Mouse (Mus musculus) forebrain, embryonic 11.5 days (tissue): ENCODE data around the gene St5. TPM values are rescaled to one million over a fixed set of nuclear protein-coding genes. Genes with fewer than 3 reads are reported as not detected.

Experiments
- ATAC-seq: fragments of 200-750 bp; cut with Nextera tagmentation; replicated peaks from 2 replicates; pipeline ENCODE4 v1.8.0; 2017; ENCODE audit warnings: moderate TSS enrichment; ENCODE audit not compliant: low FRiP score
- DNase-seq: peaks from one replicate; pipeline ENCODE4 v3.0.0-alpha.2; 2017; ENCODE audit warnings: low spot score
- H3K27ac ChIP-seq: fragments of 300-500 bp; sonication (generic); 2 replicates; pipeline ENCODE4 v1.5.1; 2014; ENCODE audit warnings: low read depth, low read length
- H3K27me3 ChIP-seq: fragments of 300-500 bp; sonication (generic); 2 replicates; pipeline ENCODE4 v1.6.1; 2014; ENCODE audit warnings: mild to moderate bottlenecking, low read length, mixed read lengths; ENCODE audit not compliant: control insufficient read depth, insufficient read depth
- H3K36me3 ChIP-seq: fragments of 300-500 bp; sonication (generic); 2 replicates; pipeline ENCODE4 v1.6.1; 2014; ENCODE audit warnings: mild to moderate bottlenecking, low read length, moderate library complexity, mixed read lengths; ENCODE audit not compliant: control insufficient read depth, insufficient read depth
- H3K4me1 ChIP-seq: fragments of 300-500 bp; sonication (generic); replicated peaks from 2 replicates; pipeline ENCODE4 v1.6.1; 2014; ENCODE audit warnings: low read length, mixed read lengths; ENCODE audit not compliant: control insufficient read depth, insufficient read depth
- H3K4me2 ChIP-seq: fragments of 300-500 bp; sonication (generic); 2 replicates; pipeline ENCODE4 v1.6.1; 2014; ENCODE audit warnings: low read depth, mild to moderate bottlenecking, low read length, moderate library complexity, mixed read lengths; ENCODE audit not compliant: severe bottlenecking
- H3K4me3 ChIP-seq: fragments of 300-500 bp; sonication (generic); 2 replicates; pipeline ENCODE4 v1.5.1; 2014; ENCODE audit warnings: low read depth, low read length
- H3K9ac ChIP-seq: fragments of 300-500 bp; sonication (generic); 2 replicates; pipeline ENCODE4 v1.6.1; 2014; ENCODE audit warnings: low read length
- H3K9me3 ChIP-seq: fragments of 300-500 bp; sonication (generic); 2 replicates; pipeline ENCODE4 v1.6.1; 2016; ENCODE audit warnings: low read length, mixed read lengths; ENCODE audit not compliant: control insufficient read depth
- WGBS: fragments of 180-500 bp; shearing (Covaris S2); extraction: QIAGEN DNeasy Blood & Tissue Kit; methylation state at CpG from one replicate; pipeline ENCODE4 v1.1.7; 2014; 5-methylcytosine and 5-hydroxymethylcytosine counted together
- polyA plus RNA-seq: library from polyadenylated mRNA; unstranded; fragments of >200 nt; fragmentation: Nextera tagmentation; extraction: Ambion mirVana; gene quantifications from 2 replicates; pipeline ENCODE4 v1.2.1, GENCODE M21; 2014

St5 gene
- polyA plus RNA-seq, 1 experiment from 2014 or later = 32.8 TPM

DNA sequence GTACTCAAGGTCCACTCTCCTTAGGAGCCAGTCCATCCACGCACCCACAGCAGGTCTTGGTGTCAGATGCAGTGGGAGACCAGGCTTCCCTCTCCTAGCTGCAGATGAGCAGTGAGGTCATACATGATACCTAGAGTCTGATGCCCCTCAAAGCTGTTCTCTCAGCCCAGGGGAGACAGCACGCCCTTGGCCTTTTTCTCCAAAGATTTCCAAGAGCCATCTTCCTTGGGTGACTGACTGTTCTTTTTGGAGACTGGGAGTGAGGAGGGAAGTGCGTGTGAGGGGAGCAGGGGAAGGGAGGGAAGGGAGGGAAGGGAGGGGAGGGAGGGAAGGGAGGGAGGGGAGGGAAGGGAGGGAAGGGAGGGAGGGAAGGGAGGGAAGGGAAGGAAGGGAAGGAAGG lies 90.4 kb downstream of the St5 start:
- no peak overlapping the region for H3K4me3 ChIP-seq
- H3K27me3 ChIP-seq = no peaks in the 10 kb centered on the region
- WGBS = 77% methylated on average over 2 of the region's 3 CpGs
- no peaks in the 10 kb centered on the region for H3K36me3 ChIP-seq
- DNase-seq = no peak
- ATAC-seq = no peak
- no peak overlapping the region for H3K4me2 ChIP-seq
- no peak overlapping the region for H3K9ac ChIP-seq
- peaks cover 27% of the 10 kb centered on the region for H3K4me1 ChIP-seq
- no peak overlapping the region for H3K27ac ChIP-seq
- H3K9me3 ChIP-seq = no peaks in the 10 kb centered on the region

DNA sequence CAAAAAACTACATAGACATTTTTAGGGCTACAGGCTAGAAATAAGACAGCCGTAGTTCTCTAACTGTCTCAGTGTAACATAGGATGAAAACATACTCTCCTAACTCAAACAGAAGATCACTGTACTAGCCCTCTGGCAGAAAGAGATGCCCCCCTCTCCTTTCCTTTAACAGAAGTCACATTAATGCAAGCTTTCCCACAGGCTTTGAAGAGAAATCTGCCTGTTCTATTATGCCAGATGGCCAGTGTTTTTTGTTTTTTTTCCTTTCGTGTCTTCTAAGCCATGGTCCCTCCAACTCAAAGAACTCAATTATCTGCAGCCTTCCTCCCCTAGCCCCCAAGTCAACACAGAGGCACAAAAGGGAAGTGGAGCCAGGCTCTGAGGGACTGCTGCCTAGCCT lies 90.9 kb downstream of the St5 start:
- Histone ChIP-seq H3K4me2 (no peak overlapping the region), H3K4me3 (no peak overlapping the region), H3K9ac (no peak overlapping the region), H3K4me1 (peaks cover 27% of the 10 kb centered on the region), H3K27ac (no peak overlapping the region), H3K27me3 (no peaks in the 10 kb centered on the region), H3K36me3 (no peaks in the 10 kb centered on the region), H3K9me3 (no peaks in the 10 kb centered on the region)
- 44% methylated on average over 2 of the region's 2 CpGs for WGBS
- DNase-seq (no peak), ATAC-seq (no peak)

DNA sequence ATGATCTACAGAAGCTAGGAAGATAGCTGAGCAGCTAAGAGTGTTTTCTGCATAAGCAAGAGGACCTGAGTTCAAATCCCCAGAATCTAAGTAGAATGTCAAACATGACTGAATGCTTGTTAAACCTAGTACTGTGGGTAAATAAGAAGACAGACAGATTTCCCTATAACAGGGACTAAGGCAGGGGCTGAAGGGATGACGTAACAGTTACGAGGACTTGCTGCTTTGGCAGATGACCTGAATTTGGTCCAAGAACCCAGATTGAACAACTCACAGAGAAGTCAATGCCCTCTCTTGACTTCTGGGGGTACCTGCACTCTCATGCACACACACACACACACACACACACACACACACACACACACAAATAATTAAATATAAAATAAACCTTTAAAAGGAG lies 93.1 kb downstream of the St5 start:
- no peak overlapping the region for H3K9ac ChIP-seq
- H3K4me1 ChIP-seq = peaks cover 11% of the 10 kb centered on the region
- no peak overlapping the region for H3K27ac ChIP-seq
- H3K9me3 ChIP-seq = no peaks in the 10 kb centered on the region
- DNase-seq (no peak), ATAC-seq (no peak)
- no peak overlapping the region for H3K4me2 ChIP-seq
- no peaks in the 10 kb centered on the region for H3K27me3 ChIP-seq
- WGBS = 90% methylated on average over 2 of the region's 2 CpGs
- no peaks in the 10 kb centered on the region for H3K36me3 ChIP-seq
- no peak overlapping the region for H3K4me3 ChIP-seq

DNA sequence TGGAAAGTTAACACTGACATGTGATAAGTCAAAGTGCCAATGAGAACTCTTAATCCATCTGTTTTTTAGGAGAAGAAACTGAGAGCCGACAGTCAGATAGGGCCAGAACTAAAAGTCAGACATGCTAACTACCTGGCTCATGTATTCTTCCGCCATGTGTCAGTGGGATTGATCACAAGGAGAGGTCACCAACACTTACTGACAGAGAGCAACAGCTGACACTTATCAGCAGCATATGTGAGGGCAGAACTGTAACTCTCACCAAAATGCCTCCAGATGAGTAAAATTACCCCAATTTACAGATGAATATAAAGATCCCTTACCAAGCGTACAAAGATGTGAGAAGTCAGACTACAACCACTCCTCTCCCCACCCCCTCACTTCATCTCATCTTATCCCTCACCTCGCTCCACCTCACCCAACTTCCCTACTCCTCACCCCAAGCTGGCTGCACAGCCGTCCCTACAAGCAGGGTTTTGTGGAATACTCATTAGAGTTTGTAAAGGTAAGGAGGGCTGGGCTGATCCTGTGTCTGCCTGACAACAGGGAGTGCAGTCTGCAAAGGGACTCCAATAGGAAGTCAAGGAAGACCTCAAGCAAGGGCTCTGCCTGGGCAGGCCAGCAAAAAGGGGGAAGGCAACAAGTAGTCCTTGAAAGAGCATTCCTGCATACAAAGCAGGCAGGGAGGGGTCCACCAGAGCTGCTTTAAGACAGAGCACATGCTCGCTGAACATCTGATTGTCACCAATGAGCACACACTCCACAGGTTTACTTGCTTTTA lies 93.7 kb downstream of the St5 start:
- Histone ChIP-seq H3K4me3 (no peak overlapping the region), H3K9me3 (no peaks in the 10 kb centered on the region), H3K9ac (no peak overlapping the region), H3K4me1 (peaks cover 6% of the 10 kb centered on the region; the same call in 1 of the 2 replicates), H3K27me3 (no peaks in the 10 kb centered on the region), H3K36me3 (no peaks in the 10 kb centered on the region), H3K27ac (no peak overlapping the region), H3K4me2 (no peak overlapping the region)
- ATAC-seq (no peak), DNase-seq (no peak)
- WGBS = 50% methylated on average over 6 of the region's 6 CpGs

DNA sequence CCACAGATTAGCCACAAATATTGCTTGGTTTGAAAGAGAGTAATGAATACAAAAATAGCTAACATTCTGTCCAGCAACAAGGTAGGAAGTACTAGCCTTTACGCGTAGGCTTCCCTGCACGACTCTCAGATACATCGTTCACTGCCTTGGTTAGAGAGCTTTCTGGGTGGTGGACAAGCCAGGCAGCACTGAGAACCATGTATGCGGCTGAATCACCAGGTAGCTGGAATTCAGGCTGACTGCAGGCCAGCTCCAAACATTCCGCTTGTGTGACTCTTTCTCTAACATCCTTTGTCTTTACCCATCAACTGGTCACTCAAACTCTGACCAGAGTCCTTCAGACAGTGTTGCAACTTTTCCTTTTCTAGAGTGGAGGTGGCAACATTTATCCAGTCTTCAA lies 94.6 kb downstream of the St5 start:
- no peak overlapping the region for H3K4me2 ChIP-seq
- H3K9me3 ChIP-seq = no peaks in the 10 kb centered on the region
- H3K27me3 ChIP-seq = no peaks in the 10 kb centered on the region
- DNase-seq (no peak), ATAC-seq (no peak)
- 88% methylated on average over 6 of the region's 6 CpGs for WGBS
- H3K4me3 ChIP-seq = no peak overlapping the region
- no peak overlapping the region for H3K9ac ChIP-seq
- H3K36me3 ChIP-seq = no peaks in the 10 kb centered on the region
- peaks cover 4% of the 10 kb centered on the region; the same call in 1 of the 2 replicates for H3K4me1 ChIP-seq
- no peak overlapping the region for H3K27ac ChIP-seq

DNA sequence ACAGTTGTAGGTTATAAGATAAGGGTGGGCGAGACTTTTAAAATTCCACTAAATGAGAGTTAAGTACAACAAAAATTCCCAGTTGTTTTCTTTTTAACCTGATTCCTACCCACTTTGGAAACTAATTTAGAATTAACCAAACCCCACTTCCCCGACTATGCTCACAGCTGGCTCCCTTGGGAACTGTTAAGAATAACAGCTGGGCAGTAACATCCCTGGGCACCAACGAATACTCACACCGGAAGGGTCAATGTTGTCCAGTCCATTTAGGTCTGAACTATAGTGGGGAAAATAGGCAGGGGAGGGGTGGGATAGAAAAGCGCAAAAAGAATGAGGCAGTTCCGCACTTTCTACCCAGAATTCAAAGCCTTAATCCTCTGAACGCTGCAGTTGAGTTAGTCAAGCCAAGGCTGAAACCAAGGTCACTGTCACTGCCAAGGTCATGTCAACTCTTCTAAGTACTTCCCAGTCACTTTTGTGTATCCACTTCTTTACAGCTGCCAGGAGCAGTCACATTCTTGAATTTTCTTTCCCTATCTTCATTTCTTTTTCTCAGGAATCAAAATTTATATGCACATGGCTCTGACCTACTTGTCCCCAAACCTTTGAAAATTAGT lies 96.3 kb downstream of the St5 start:
- no peaks in the 10 kb centered on the region for H3K36me3 ChIP-seq
- H3K4me1 ChIP-seq = no peaks in the 10 kb centered on the region
- no peak overlapping the region for H3K9ac ChIP-seq
- H3K4me2 ChIP-seq = no peak overlapping the region
- no peak overlapping the region for H3K27ac ChIP-seq
- no peak for DNase-seq
- WGBS = 83% methylated on average over 7 of the region's 7 CpGs
- no peak overlapping the region for H3K4me3 ChIP-seq
- ATAC-seq = no peak
- no peaks in the 10 kb centered on the region for H3K9me3 ChIP-seq
- no peaks in the 10 kb centered on the region for H3K27me3 ChIP-seq

DNA sequence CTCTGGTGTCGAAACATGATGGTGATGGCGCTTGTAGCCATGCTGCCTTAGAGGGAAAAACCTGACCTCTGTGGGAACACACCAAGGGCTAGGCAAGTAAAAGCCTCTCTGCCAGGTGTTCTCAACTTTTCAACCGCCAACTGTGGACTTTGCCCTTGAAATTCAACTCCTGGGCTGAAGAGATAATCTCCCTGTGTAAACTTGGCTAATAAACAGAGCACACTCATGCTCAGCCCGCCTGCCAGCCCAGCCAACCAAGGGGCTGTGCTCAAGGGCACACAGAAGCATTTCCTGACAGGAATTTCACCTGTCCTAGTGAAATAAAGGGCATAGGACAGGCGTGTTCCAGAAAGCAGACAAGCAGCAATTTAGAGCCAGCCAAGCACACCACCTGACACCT lies 100.8 kb downstream of the St5 start:
- H3K4me1 ChIP-seq = no peaks in the 10 kb centered on the region
- no peak overlapping the region for H3K4me3 ChIP-seq
- H3K9ac ChIP-seq = no peak overlapping the region
- ATAC-seq (no peak), DNase-seq (no peak)
- 81% methylated on average over 5 of the region's 5 CpGs for WGBS
- H3K9me3 ChIP-seq = no peaks in the 10 kb centered on the region
- no peaks in the 10 kb centered on the region for H3K27me3 ChIP-seq
- H3K36me3 ChIP-seq = no peaks in the 10 kb centered on the region
- H3K4me2 ChIP-seq = no peak overlapping the region
- H3K27ac ChIP-seq = no peak overlapping the region

DNA sequence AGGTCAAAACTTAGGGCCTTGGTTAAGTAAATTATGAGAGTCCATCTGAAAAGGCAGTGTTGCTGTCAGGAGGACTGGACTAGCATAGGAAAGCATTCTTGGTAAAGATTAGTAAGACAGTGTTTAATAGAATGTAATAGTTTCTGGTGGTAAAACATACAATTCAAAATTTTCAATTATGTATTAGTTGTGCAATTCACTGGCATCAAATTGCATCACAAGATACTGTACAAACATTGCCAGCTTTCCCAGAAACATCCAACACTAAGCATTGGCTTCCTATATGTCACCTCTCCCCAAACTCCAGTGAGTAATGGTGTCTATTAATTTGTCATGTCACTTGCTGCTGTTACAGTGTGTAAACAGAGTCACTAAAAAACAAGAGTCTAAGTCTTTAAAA lies 101.4 kb downstream of the St5 start:
- no peak for ATAC-seq

DNA sequence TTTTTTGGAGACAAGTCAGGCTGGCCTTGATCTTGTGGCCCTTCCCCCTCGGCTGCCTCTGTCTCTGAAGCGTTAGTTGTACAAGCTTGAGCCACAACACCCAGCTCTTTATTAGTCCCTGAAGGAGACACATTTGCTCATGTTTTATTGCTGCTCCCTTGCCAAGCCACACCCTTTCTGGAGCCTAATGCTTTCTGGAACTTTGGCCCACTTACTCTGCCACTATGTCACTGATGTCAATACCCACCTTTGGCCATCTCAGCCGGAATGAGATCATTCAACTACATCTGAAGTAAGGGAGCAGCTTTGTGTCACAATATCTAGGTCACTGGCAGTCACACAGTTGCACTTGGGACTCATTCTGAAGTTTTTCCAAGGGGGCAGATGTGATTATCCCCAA lies 102.7 kb downstream of the St5 start:
- H3K27ac ChIP-seq = no peak overlapping the region
- no peak for ATAC-seq
- no peak overlapping the region for H3K9ac ChIP-seq

More for the DNA sequence above, 101.4 kb downstream of the St5 start:
- Histone ChIP-seq H3K4me2 (no peak overlapping the region), H3K27me3 (no peaks in the 10 kb centered on the region), H3K4me3 (no peak overlapping the region), H3K9me3 (no peaks in the 10 kb centered on the region), H3K4me1 (no peaks in the 10 kb centered on the region), H3K9ac (no peak overlapping the region), H3K36me3 (no peaks in the 10 kb centered on the region), H3K27ac (no peak overlapping the region)
- DNase-seq = no peak

More for the DNA sequence above, 102.7 kb downstream of the St5 start:
- Histone ChIP-seq H3K4me2 (no peak overlapping the region), H3K4me1 (no peaks in the 10 kb centered on the region), H3K4me3 (no peak overlapping the region), H3K27me3 (no peaks in the 10 kb centered on the region), H3K9me3 (no peaks in the 10 kb centered on the region), H3K36me3 (no peaks in the 10 kb centered on the region)
- DNase-seq = no peak
- WGBS = 84% methylated on average over 3 of the region's 3 CpGs
